Comparison of ENCODE assay signal across 9 mouse cellular contexts in genomic region chr11:87578963-87579601, GRCm38 (mm10). TPM values are rescaled to one million over a fixed set of nuclear protein-coding genes. Genes with fewer than 3 reads are reported as not detected.
DNase-seq lines count a peak whose midpoint lies in the region; ATAC-seq and TF ChIP-seq lines count a peak whose summit lies in the region.
"Had no signal": no experiment of that assay in that cellular context is flagged by ENCODE, and none has a peak within 500 bp of the region (broad histone marks: within the 10 kb centered on the region; RNA-seq: fewer than 3 reads in every experiment).

No protein-coding gene starts in this region.

- H3K27me3 ChIP-seq in embryonic facial prominence, embryonic 13.5 days: peaks cover 16% of the 10 kb centered on the region
- peaks cover 32% of the 10 kb centered on the region for H3K27me3 ChIP-seq in hindbrain, embryonic 10.5 days (ENCODE audit: insufficient read depth, poor library complexity, severe bottlenecking)
- H3K27me3 ChIP-seq in limb, embryonic 14.5 days (ENCODE audit: control insufficient read depth, insufficient read depth, low read length): no peaks in the 10 kb centered on the region
- H3K27me3 ChIP-seq in midbrain, embryonic 15.5 days (replicated peaks): no peaks in the 10 kb centered on the region

- peaks cover 18% of the 10 kb centered on the region for H3K4me1 ChIP-seq in embryonic facial prominence, embryonic 13.5 days
- peaks cover 57% of the 10 kb centered on the region for H3K4me1 ChIP-seq in hindbrain, embryonic 10.5 days (replicated peaks)
- H3K4me1 ChIP-seq in limb, embryonic 14.5 days (ENCODE audit: control insufficient read depth, insufficient read depth, low read length): peaks cover 6% of the 10 kb centered on the region
- peaks cover 16% of the 10 kb centered on the region for H3K4me1 ChIP-seq in midbrain, embryonic 15.5 days

- H3K36me3 ChIP-seq in embryonic facial prominence, embryonic 13.5 days: no peaks in the 10 kb centered on the region
- H3K36me3 ChIP-seq in hindbrain, embryonic 10.5 days: no peaks in the 10 kb centered on the region
- no peaks in the 10 kb centered on the region for H3K36me3 ChIP-seq in limb, embryonic 14.5 days (ENCODE audit: control insufficient read depth, insufficient read depth, low read length)
- H3K36me3 ChIP-seq in midbrain, embryonic 15.5 days (replicated peaks): no peaks in the 10 kb centered on the region

- peak; percentile 49 for TF ChIP-seq CTCF in layer of hippocampus, adult 2 months (conservative IDR thresholded peaks at IDR 0.05)

- 13% methylated on average over 10 of the region's 10 CpGs for WGBS in embryonic facial prominence, embryonic 13.5 days
- WGBS in hindbrain, embryonic 10.5 days: 12% methylated on average over 10 of the region's 10 CpGs
- 14% methylated on average over 10 of the region's 10 CpGs for WGBS in limb, embryonic 14.5 days
- WGBS in midbrain, embryonic 15.5 days: 13% methylated on average over 10 of the region's 10 CpGs

- peak overlapping the region; percentile 95 for H3K4me2 ChIP-seq in embryonic facial prominence, embryonic 13.5 days
- peak overlapping the region; percentile 89 for H3K4me2 ChIP-seq in limb, embryonic 14.5 days (replicated peaks; ENCODE audit: low read depth, low read length, severe bottlenecking)
- peak overlapping the region; percentile 91 for H3K4me2 ChIP-seq in midbrain, embryonic 15.5 days

- peak overlapping the region; percentile 91 for H3K4me3 ChIP-seq in layer of hippocampus, adult 2 months
- H3K4me3 ChIP-seq in embryonic facial prominence, embryonic 13.5 days: peak overlapping the region; percentile 56
- peak overlapping the region; percentile 76 for H3K4me3 ChIP-seq in hindbrain, embryonic 10.5 days
- peak overlapping the region; percentile 54 for H3K4me3 ChIP-seq in limb, embryonic 14.5 days (replicated peaks; ENCODE audit: low read length)
- H3K4me3 ChIP-seq in midbrain, embryonic 15.5 days: peak overlapping the region; percentile 70

- TF ChIP-seq POLR2A in limb, embryonic 14.5 days (IDR thresholded peaks at IDR 0.05; ENCODE audit: borderline replicate concordance, extremely low read depth, insufficient read depth, insufficient read length): no peak

- DNase-seq in layer of hippocampus, adult 2 months (ENCODE audit: low spot score in 2 of 2): no peak
- DNase-seq in layer of hippocampus, adult 9-11 months: no peak
- peak; percentile 31 for DNase-seq in hindbrain, embryonic 10.5 days (ENCODE audit: low spot score)
- DNase-seq in limb, embryonic 14.5 days (ENCODE audit: low spot score): no peak
- no peak for DNase-seq in gastrocnemius, postnatal 10 days

- H3K9ac ChIP-seq in embryonic facial prominence, embryonic 13.5 days: peak overlapping the region; percentile 71; the same call in 1 of the 2 replicates
- no peak overlapping the region for H3K9ac ChIP-seq in limb, embryonic 14.5 days (ENCODE audit: low read depth, low read length, severe bottlenecking)
- peak overlapping the region; percentile 60 for H3K9ac ChIP-seq in midbrain, embryonic 15.5 days

- ATAC-seq in embryonic facial prominence, embryonic 13.5 days (ENCODE audit: insufficient number of reproducible peaks, insufficient read depth, low FRiP score, low TSS enrichment, low read depth): no peak
- no peak for ATAC-seq in limb, embryonic 14.5 days (ENCODE audit: low FRiP score, low read depth)
- ATAC-seq in midbrain, embryonic 15.5 days (replicated peaks): peak; percentile 54
- ATAC-seq in monocyte, adult 5-6 weeks (replicated peaks; ENCODE audit: insufficient number of reproducible peaks, low FRiP score, low TSS enrichment, poor library complexity, severe bottlenecking): no peak

- H3K9me3 ChIP-seq in embryonic facial prominence, embryonic 13.5 days: no peaks in the 10 kb centered on the region
- no peaks in the 10 kb centered on the region for H3K9me3 ChIP-seq in hindbrain, embryonic 10.5 days
- H3K9me3 ChIP-seq in limb, embryonic 14.5 days (ENCODE audit: control insufficient read depth, low read length): no peaks in the 10 kb centered on the region
- H3K9me3 ChIP-seq in midbrain, embryonic 15.5 days: no peaks in the 10 kb centered on the region

- peak overlapping the region; percentile 94 for H3K27ac ChIP-seq in layer of hippocampus, adult 2 months
- H3K27ac ChIP-seq in embryonic facial prominence, embryonic 13.5 days: no peak overlapping the region
- peak overlapping the region; percentile 84; the same call in 1 of the 2 replicates for H3K27ac ChIP-seq in hindbrain, embryonic 10.5 days
- no peak overlapping the region for H3K27ac ChIP-seq in limb, embryonic 14.5 days (replicated peaks; ENCODE audit: low read depth, low read length)
- H3K27ac ChIP-seq in midbrain, embryonic 15.5 days: peak overlapping the region; percentile 64; the same call in 1 of the 2 replicates

RNA-seq across cellular contexts. Expression of gene Sept4, which starts 10.4 kb away (rescaled TPM):
- 100 to 1,000 TPM; 139 to 159 TPM for total RNA-seq in layer of hippocampus, adult 2 months (2021)
- 10.6 and 11.3 TPM in 2 replicates for polyA plus RNA-seq in embryonic facial prominence, embryonic 13.5 days (2015; fragmentation: Nextera tagmentation; extraction: Ambion mirVana)
- 7.4 and 11.2 TPM in 2 replicates for polyA plus RNA-seq in hindbrain, embryonic 10.5 days (2016; fragmentation: Nextera tagmentation; extraction: Ambion mirVana)
- 20.4 and 25.8 TPM in 2 replicates for polyA plus RNA-seq in limb, embryonic 14.5 days (2012; rRNA removed)
- 20.5 and 25.7 TPM in 2 replicates for polyA plus RNA-seq in limb, embryonic 14.5 days (2014; fragmentation: Nextera tagmentation; extraction: Ambion mirVana)
- 28.2 and 28.4 TPM in 2 replicates for polyA plus RNA-seq in midbrain, embryonic 15.5 days (2015; fragmentation: Nextera tagmentation; extraction: Ambion mirVana)
- total RNA-seq in monocyte, adult 5-6 weeks (2017): 6.6 to 16.9 TPM (median 9.6 TPM) in 3 replicates
- 10 to 100 TPM; 45.9 to 59.6 TPM for total RNA-seq in gastrocnemius, postnatal 10 days (2021)

RNA-seq across cellular contexts. Expression of gene Gm11492, which starts 12.6 kb away (rescaled TPM):
- total RNA-seq in layer of hippocampus, adult 2 months (2021): not detected
- not detected in 2 replicates for polyA plus RNA-seq in embryonic facial prominence, embryonic 13.5 days (2015; fragmentation: Nextera tagmentation; extraction: Ambion mirVana)
- polyA plus RNA-seq in hindbrain, embryonic 10.5 days (2016; fragmentation: Nextera tagmentation; extraction: Ambion mirVana): not detected in 2 replicates
- not detected in 2 replicates for polyA plus RNA-seq in limb, embryonic 14.5 days (2012; rRNA removed)
- not detected in 2 replicates for polyA plus RNA-seq in limb, embryonic 14.5 days (2014; fragmentation: Nextera tagmentation; extraction: Ambion mirVana)
- not detected in 2 replicates for polyA plus RNA-seq in midbrain, embryonic 15.5 days (2015; fragmentation: Nextera tagmentation; extraction: Ambion mirVana)
- total RNA-seq in monocyte, adult 5-6 weeks (2017): 1.5 TPM in 1 of 3 replicates, not detected in the others
- not detected for total RNA-seq in gastrocnemius, postnatal 10 days (2021)
- total RNA-seq: layer of hippocampus, postnatal 10 days had no signal

RNA-seq across cellular contexts. Expression of gene Mtmr4, which starts 12.9 kb away (rescaled TPM):
- total RNA-seq in layer of hippocampus, adult 2 months (2021): 10 to 100 TPM; 81.5 to 89.0 TPM
- 31.9 and 35.2 TPM in 2 replicates for polyA plus RNA-seq in embryonic facial prominence, embryonic 13.5 days (2015; fragmentation: Nextera tagmentation; extraction: Ambion mirVana)
- 68.8 and 70.5 TPM in 2 replicates for polyA plus RNA-seq in hindbrain, embryonic 10.5 days (2016; fragmentation: Nextera tagmentation; extraction: Ambion mirVana)
- polyA plus RNA-seq in limb, embryonic 14.5 days (2012; rRNA removed): 33.2 and 37.8 TPM in 2 replicates
- polyA plus RNA-seq in limb, embryonic 14.5 days (2014; fragmentation: Nextera tagmentation; extraction: Ambion mirVana): 29.0 and 29.5 TPM in 2 replicates
- 57.2 and 59.8 TPM in 2 replicates for polyA plus RNA-seq in midbrain, embryonic 15.5 days (2015; fragmentation: Nextera tagmentation; extraction: Ambion mirVana)
- 11.0 to 19.0 TPM (median 13.7 TPM) in 3 replicates for total RNA-seq in monocyte, adult 5-6 weeks (2017)
- 10 to 100 TPM; 10.9 to 13.3 TPM for total RNA-seq in gastrocnemius, postnatal 10 days (2021)

RNA-seq across cellular contexts. Expression of gene Hsf5, which starts 37.9 kb away (rescaled TPM):
- total RNA-seq in layer of hippocampus, adult 2 months (2021): under 1 TPM; 0.56 to 0.90 TPM
- 0.23 and 0.25 TPM in 2 replicates for polyA plus RNA-seq in embryonic facial prominence, embryonic 13.5 days (2015; fragmentation: Nextera tagmentation; extraction: Ambion mirVana)
- 0.39 and 0.46 TPM in 2 replicates for polyA plus RNA-seq in hindbrain, embryonic 10.5 days (2016; fragmentation: Nextera tagmentation; extraction: Ambion mirVana)
- 0.15 and 0.26 TPM in 2 replicates for polyA plus RNA-seq in limb, embryonic 14.5 days (2012; rRNA removed)
- polyA plus RNA-seq in limb, embryonic 14.5 days (2014; fragmentation: Nextera tagmentation; extraction: Ambion mirVana): 0.21 and 0.25 TPM in 2 replicates
- polyA plus RNA-seq in midbrain, embryonic 15.5 days (2015; fragmentation: Nextera tagmentation; extraction: Ambion mirVana): 0.37 and 0.61 TPM in 2 replicates
- total RNA-seq in monocyte, adult 5-6 weeks (2017): 1.2 TPM in 1 of 3 replicates, not detected in the others
- total RNA-seq in gastrocnemius, postnatal 10 days (2021): under 1 TPM in 1 of 2 experiments, not detected in 1; 0.05 TPM

Comparison
In these comparisons a context has a peak if more than half of its experiments do, and no peak if none do; other contexts are left out.
1. H3K27ac ChIP-seq: peak in layer of hippocampus, adult 2 months (single experiment), hindbrain, embryonic 10.5 days (single experiment) and midbrain, embryonic 15.5 days (single experiment); none in embryonic facial prominence, embryonic 13.5 days (single experiment) and limb, embryonic 14.5 days (single experiment).
2. Peak in every context shown above with its lines, with median percentiles within 50 percentile points of each other: H3K4me3 ChIP-seq and H3K4me2 ChIP-seq.